Mouse (Mus musculus): ENCODE data around the gene Kansl2. TPM values are rescaled to one million over a fixed set of nuclear protein-coding genes. Genes with fewer than 3 reads are reported as not detected.

The Kansl2 gene
- polyA plus RNA-seq, 1 experiment from 2014 or later: 69.6 TPM

GRCm38 (mm10) chr15:98510438-98511385 lies 23.4 kb downstream of the Kansl2 start:
- peaks cover 5% of the 10 kb centered on the region; the same call in 1 of the 2 replicates for H3K4me1 ChIP-seq (ENCODE audit: control insufficient read depth, insufficient read depth, low read length)
- H3K4me2 ChIP-seq (ENCODE audit: low read depth, low read length): peak overlapping the region; percentile 50
- 0 out of 2 replicates have a peak overlapping the region, but pooled peaks have one; percentile 3 for H3K9ac ChIP-seq (ENCODE audit: low read depth, low read length)
- no peaks in the 10 kb centered on the region for H3K27me3 ChIP-seq (replicated peaks; ENCODE audit: control insufficient read depth, insufficient read depth, low read length)
- no peaks in the 10 kb centered on the region for H3K9me3 ChIP-seq (ENCODE audit: control insufficient read depth, low read length)
- H3K27ac ChIP-seq (ENCODE audit: low read length): 0 out of 2 replicates have a peak overlapping the region, but pooled peaks have one; percentile 9
- peak overlapping the region; percentile 26; the same call in 1 of the 2 replicates for H3K4me3 ChIP-seq (ENCODE audit: low read length)
- no peaks in the 10 kb centered on the region for H3K36me3 ChIP-seq (ENCODE audit: control insufficient read depth, insufficient read depth, low read length)
- WGBS: 21% methylated on average over 25 of the region's 25 CpGs
- peak; percentile 23; the same call in 1 of the 2 replicates for ATAC-seq

- no peak overlapping the region for H3K4me3 ChIP-seq (ENCODE audit: low read length)
- no peak overlapping the region for H3K9ac ChIP-seq (ENCODE audit: low read depth, low read length)
- no peaks in the 10 kb centered on the region for H3K36me3 ChIP-seq (ENCODE audit: control insufficient read depth, insufficient read depth, low read length)
- no peaks in the 10 kb centered on the region for H3K9me3 ChIP-seq (ENCODE audit: control insufficient read depth, low read length)
- H3K4me1 ChIP-seq (ENCODE audit: control insufficient read depth, insufficient read depth, low read length): peaks cover 5% of the 10 kb centered on the region; the same call in 1 of the 2 replicates
- no peaks in the 10 kb centered on the region for H3K27me3 ChIP-seq (replicated peaks; ENCODE audit: control insufficient read depth, insufficient read depth, low read length)
- 52% methylated on average over 2 of the region's 2 CpGs for WGBS
- ATAC-seq: no peak
- H3K4me2 ChIP-seq (ENCODE audit: low read depth, low read length): no peak overlapping the region
- no peak overlapping the region for H3K27ac ChIP-seq (ENCODE audit: low read length)
Measured at GRCm38 (mm10) chr15:98509387-98509786, 24.7 kb downstream of the Kansl2 start.

GRCm38 (mm10) chr15:98507321-98507720 lies 26.7 kb downstream of the Kansl2 start:
- Histone ChIP-seq H3K4me1 (ENCODE audit: control insufficient read depth, insufficient read depth, low read length) (peaks cover 5% of the 10 kb centered on the region; the same call in 1 of the 2 replicates), H3K4me3 (ENCODE audit: low read length) (no peak overlapping the region), H3K36me3 (ENCODE audit: control insufficient read depth, insufficient read depth, low read length) (no peaks in the 10 kb centered on the region), H3K9me3 (ENCODE audit: control insufficient read depth, low read length) (no peaks in the 10 kb centered on the region), H3K9ac (ENCODE audit: low read depth, low read length) (no peak overlapping the region), H3K27me3 (replicated peaks; ENCODE audit: control insufficient read depth, insufficient read depth, low read length) (no peaks in the 10 kb centered on the region), H3K27ac (ENCODE audit: low read length) (no peak overlapping the region), H3K4me2 (ENCODE audit: low read depth, low read length) (no peak overlapping the region)
- no peak for ATAC-seq
- 89% methylated on average over 6 of the region's 6 CpGs for whole genome bisulfite sequencing

- whole genome bisulfite sequencing: 74% methylated on average over 9 of the region's 9 CpGs
- no peaks in the 10 kb centered on the region for H3K27me3 ChIP-seq (replicated peaks; ENCODE audit: control insufficient read depth, insufficient read depth, low read length)
- no peaks in the 10 kb centered on the region for H3K9me3 ChIP-seq (ENCODE audit: control insufficient read depth, low read length)
- H3K36me3 ChIP-seq (ENCODE audit: control insufficient read depth, insufficient read depth, low read length): no peaks in the 10 kb centered on the region
- ATAC-seq: no peak
- no peak overlapping the region for H3K27ac ChIP-seq (ENCODE audit: low read length)
- H3K4me2 ChIP-seq (ENCODE audit: low read depth, low read length): no peak overlapping the region
- H3K4me3 ChIP-seq (ENCODE audit: low read length): no peak overlapping the region
- no peak overlapping the region for H3K9ac ChIP-seq (ENCODE audit: low read depth, low read length)
- H3K4me1 ChIP-seq (ENCODE audit: control insufficient read depth, insufficient read depth, low read length): peaks cover 5% of the 10 kb centered on the region; the same call in 1 of the 2 replicates
Measured at GRCm38 (mm10) chr15:98506253-98506957, 27.7 kb downstream of the Kansl2 start.

GRCm38 (mm10) chr15:98504514-98504913 lies 29.6 kb downstream of the Kansl2 start:
- H3K4me1 ChIP-seq (ENCODE audit: control insufficient read depth, insufficient read depth, low read length): no peaks in the 10 kb centered on the region
- ATAC-seq: no peak
- H3K9ac ChIP-seq (ENCODE audit: low read depth, low read length): no peak overlapping the region
- 16% methylated on average over 18 of the region's 18 CpGs for WGBS
- no peak overlapping the region for H3K27ac ChIP-seq (ENCODE audit: low read length)
- no peaks in the 10 kb centered on the region for H3K9me3 ChIP-seq (ENCODE audit: control insufficient read depth, low read length)
- no peaks in the 10 kb centered on the region for H3K36me3 ChIP-seq (ENCODE audit: control insufficient read depth, insufficient read depth, low read length)
- no peaks in the 10 kb centered on the region for H3K27me3 ChIP-seq (replicated peaks; ENCODE audit: control insufficient read depth, insufficient read depth, low read length)
- no peak overlapping the region for H3K4me3 ChIP-seq (ENCODE audit: low read length)
- H3K4me2 ChIP-seq (ENCODE audit: low read depth, low read length): no peak overlapping the region

- Histone ChIP-seq H3K4me2 (ENCODE audit: low read depth, low read length) (no peak overlapping the region), H3K4me3 (ENCODE audit: low read length) (no peak overlapping the region), H3K27ac (ENCODE audit: low read length) (no peak overlapping the region), H3K27me3 (replicated peaks; ENCODE audit: control insufficient read depth, insufficient read depth, low read length) (no peaks in the 10 kb centered on the region), H3K4me1 (ENCODE audit: control insufficient read depth, insufficient read depth, low read length) (no peaks in the 10 kb centered on the region), H3K9me3 (ENCODE audit: control insufficient read depth, low read length) (no peaks in the 10 kb centered on the region), H3K9ac (ENCODE audit: low read depth, low read length) (no peak overlapping the region), H3K36me3 (ENCODE audit: control insufficient read depth, insufficient read depth, low read length) (no peaks in the 10 kb centered on the region)
- 82% methylated on average over 3 of the region's 3 CpGs for WGBS
- ATAC-seq: no peak
Measured at GRCm38 (mm10) chr15:98503317-98503716, 30.7 kb downstream of the Kansl2 start.

GRCm38 (mm10) chr15:98497631-98498030 lies 36.4 kb downstream of the Kansl2 start:
- no peaks in the 10 kb centered on the region for H3K4me1 ChIP-seq (ENCODE audit: control insufficient read depth, insufficient read depth, low read length)
- ATAC-seq: no peak
- no peak overlapping the region for H3K4me3 ChIP-seq (ENCODE audit: low read length)
- H3K4me2 ChIP-seq (ENCODE audit: low read depth, low read length): no peak overlapping the region
- H3K27me3 ChIP-seq (replicated peaks; ENCODE audit: control insufficient read depth, insufficient read depth, low read length): no peaks in the 10 kb centered on the region
- H3K9ac ChIP-seq (ENCODE audit: low read depth, low read length): no peak overlapping the region
- H3K36me3 ChIP-seq (ENCODE audit: control insufficient read depth, insufficient read depth, low read length): no peaks in the 10 kb centered on the region
- H3K27ac ChIP-seq (ENCODE audit: low read length): no peak overlapping the region
- 85% methylated on average over 17 of the region's 17 CpGs for WGBS
- no peaks in the 10 kb centered on the region for H3K9me3 ChIP-seq (ENCODE audit: control insufficient read depth, low read length)

- Histone ChIP-seq H3K9me3 (ENCODE audit: control insufficient read depth, low read length) (no peaks in the 10 kb centered on the region), H3K27ac (ENCODE audit: low read length) (no peak within 1 kb of the TSS), H3K36me3 (ENCODE audit: control insufficient read depth, insufficient read depth, low read length) (no peaks in the 10 kb centered on the region), H3K4me1 (ENCODE audit: control insufficient read depth, insufficient read depth, low read length) (no peaks in the 10 kb centered on the region), H3K4me3 (ENCODE audit: low read length) (no peak within 1 kb of the TSS), H3K4me2 (ENCODE audit: low read depth, low read length) (no peak within 1 kb of the TSS), H3K9ac (ENCODE audit: low read depth, low read length) (no peak within 1 kb of the TSS), H3K27me3 (replicated peaks; ENCODE audit: control insufficient read depth, insufficient read depth, low read length) (no peaks in the 10 kb centered on the region)
- no peak for ATAC-seq
- 54% methylated on average over 4 of the region's 4 CpGs for WGBS
Measured at GRCm38 (mm10) chr15:98492102-98492501, 42.0 kb downstream of the Kansl2 start, which contains the start of gene Olfr279. TSS of gene Olfr279 (plus strand) at chr15:98492402.

- Histone ChIP-seq H3K4me1 (ENCODE audit: control insufficient read depth, insufficient read depth, low read length) (no peaks in the 10 kb centered on the region), H3K27ac (ENCODE audit: low read length) (no peak overlapping the region), H3K4me3 (ENCODE audit: low read length) (no peak overlapping the region), H3K36me3 (ENCODE audit: control insufficient read depth, insufficient read depth, low read length) (no peaks in the 10 kb centered on the region), H3K9me3 (ENCODE audit: control insufficient read depth, low read length) (no peaks in the 10 kb centered on the region), H3K4me2 (ENCODE audit: low read depth, low read length) (no peak overlapping the region), H3K27me3 (replicated peaks; ENCODE audit: control insufficient read depth, insufficient read depth, low read length) (no peaks in the 10 kb centered on the region), H3K9ac (ENCODE audit: low read depth, low read length) (no peak overlapping the region)
- WGBS: 47% methylated on average over 2 of the region's 2 CpGs
- ATAC-seq: no peak
Measured at GRCm38 (mm10) chr15:98491332-98491731, 42.7 kb downstream of the Kansl2 start.

Measured in intestine, embryonic 16.5 days (tissue).